Mouse (Mus musculus) stomach, embryonic 14.5 days (tissue): Measurements from ENCODE around the gene A930004D18Rik. TPM values are rescaled to one million over a fixed set of nuclear protein-coding genes. Genes with fewer than 3 reads are reported as not detected.

ENCODE experiments used
- microRNA-seq: library from miRNA; unstranded; fragments of <30 nt; microRNA quantifications from one replicate; pipeline ENCODE4, GENCODE M21; 2016
- polyA plus RNA-seq: library from polyadenylated mRNA; unstranded; fragments of >200 nt; fragmentation: Nextera tagmentation; extraction: Ambion mirVana; gene quantifications from 2 replicates; pipeline ENCODE4 v1.2.1, GENCODE M21; 2014

The A930004D18Rik gene
- polyA plus RNA-seq, 1 experiment from 2014 or later: 9.9 TPM

Small RNAs within 50 kb of the gene (microRNA-seq; reads per million reads assigned to microRNA genes)
- gene Mir7655: 9.1 reads per million, percentile 19 among the genes with 10 or more reads in this experiment

Other genes with a start within 250 kb of the A930004D18Rik start
- gene H2al2a, start 40.8 kb downstream of the A930004D18Rik start, polyA plus RNA-seq: not detected in 2 replicates
- 4.4 and 5.0 TPM in 2 replicates for gene Skida1, start 11.3 kb upstream of the A930004D18Rik start, polyA plus RNA-seq
- 45.0 and 56.9 TPM in 2 replicates for gene Mllt10, start 17.5 kb upstream of the A930004D18Rik start, polyA plus RNA-seq